Mouse (Mus musculus): Measurements from ENCODE around the gene Gpc1.

The Gpc1 gene

GRCm38 (mm10) chr1:92831188-92832001 is at the start of gene Gpc1:
Gpc1 (plus strand) TSS chr1:92831645.
- peak; percentile 62 for DNase-seq (ENCODE audit: low read depth, low spot score)

GRCm38 (mm10) chr1:92781862-92782261 is 49.6 kb upstream of the Gpc1 start:
- no peak for DNase-seq (ENCODE audit: low read depth, low spot score)

- no peak for DNase-seq (ENCODE audit: low read depth, low spot score)
Measured at GRCm38 (mm10) chr1:92782587-92782986, 48.9 kb upstream of the Gpc1 start.

- no peak for DNase-seq (ENCODE audit: low read depth, low spot score)
Measured at GRCm38 (mm10) chr1:92787221-92787620, 44.2 kb upstream of the Gpc1 start.

GRCm38 (mm10) chr1:92788049-92788448 is 43.4 kb upstream of the Gpc1 start:
- no peak for DNase-seq (ENCODE audit: low read depth, low spot score)

GRCm38 (mm10) chr1:92790628-92791027 is 40.8 kb upstream of the Gpc1 start:
- DNase-seq (ENCODE audit: low read depth, low spot score), result no peak

GRCm38 (mm10) chr1:92791070-92791831 is 40.2 kb upstream of the Gpc1 start:
- no peak for DNase-seq (ENCODE audit: low read depth, low spot score)

- no peak for DNase-seq (ENCODE audit: low read depth, low spot score)
Measured at GRCm38 (mm10) chr1:92793781-92794180, 37.7 kb upstream of the Gpc1 start.

- DNase-seq (ENCODE audit: low read depth, low spot score), result no peak
Measured at GRCm38 (mm10) chr1:92798425-92798824, 33.0 kb upstream of the Gpc1 start.

- no peak for DNase-seq (ENCODE audit: low read depth, low spot score)
Measured at GRCm38 (mm10) chr1:92799653-92800052, 31.8 kb upstream of the Gpc1 start.

GRCm38 (mm10) chr1:92802362-92802761 is 29.1 kb upstream of the Gpc1 start:
- DNase-seq (ENCODE audit: low read depth, low spot score), result no peak

GRCm38 (mm10) chr1:92803376-92803775 is 28.1 kb upstream of the Gpc1 start:
- DNase-seq (ENCODE audit: low read depth, low spot score), result no peak

GRCm38 (mm10) chr1:92805181-92805580 is 26.3 kb upstream of the Gpc1 start:
- no peak for DNase-seq (ENCODE audit: low read depth, low spot score)

GRCm38 (mm10) chr1:92805836-92806235 is 25.6 kb upstream of the Gpc1 start:
- no peak for DNase-seq (ENCODE audit: low read depth, low spot score)

GRCm38 (mm10) chr1:92806720-92807119 is 24.7 kb upstream of the Gpc1 start:
- no peak for DNase-seq (ENCODE audit: low read depth, low spot score)

- no peak for DNase-seq (ENCODE audit: low read depth, low spot score)
Measured at GRCm38 (mm10) chr1:92809621-92810020, 21.8 kb upstream of the Gpc1 start.

GRCm38 (mm10) chr1:92814319-92814718 is 17.1 kb upstream of the Gpc1 start:
- no peak for DNase-seq (ENCODE audit: low read depth, low spot score)

- DNase-seq (ENCODE audit: low read depth, low spot score), result no peak
Measured at GRCm38 (mm10) chr1:92815100-92815499, 16.3 kb upstream of the Gpc1 start.

- DNase-seq (ENCODE audit: low read depth, low spot score), result no peak
Measured at GRCm38 (mm10) chr1:92815756-92816294, 15.6 kb upstream of the Gpc1 start.

GRCm38 (mm10) chr1:92830626-92831187 is 738 bp upstream of the Gpc1 start:
- no peak for DNase-seq (ENCODE audit: low read depth, low spot score)

GRCm38 (mm10) chr1:92832011-92833010 is 866 bp downstream of the Gpc1 start:
- no peak for DNase-seq (ENCODE audit: low read depth, low spot score)

Data from retina, postnatal 7 days (tissue).